Mouse (Mus musculus): ENCODE measurements around the gene Pip5k1c.

DNA sequence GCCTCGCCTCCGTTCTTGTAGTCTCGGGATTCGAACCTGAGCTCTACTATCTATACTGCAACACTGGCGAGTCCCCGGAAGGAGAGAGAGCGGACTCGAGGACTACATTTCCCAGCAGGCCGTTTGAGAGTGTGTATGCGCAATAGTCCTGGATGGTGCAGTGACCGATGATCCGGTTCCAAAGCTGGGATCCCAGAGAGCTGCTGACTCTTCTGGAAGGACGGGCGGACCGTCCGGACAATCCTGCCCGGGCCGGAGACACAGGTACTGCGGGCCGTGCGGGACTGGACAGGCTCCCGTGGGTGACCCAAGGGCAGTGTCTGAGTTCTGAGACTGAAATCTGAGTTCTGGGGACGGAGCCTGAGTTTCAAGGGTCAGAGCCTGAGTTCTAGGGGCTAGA, 24.7 kb upstream of the Pip5k1c start:
- TF ChIP-seq CTCF (IDR thresholded peaks at IDR 0.05; ENCODE audit: borderline replicate concordance, control insufficient read depth, extremely low read depth, insufficient read depth, low read length, poor library complexity) (no peak), POLR2A (IDR thresholded peaks at IDR 0.05; ENCODE audit: control insufficient read depth, extremely low read depth, insufficient read depth, low read length, poor library complexity) (no peak)
